Mouse (Mus musculus) regulatory T cell (primary cell): ENCODE measurements at regions not wholly inside any gene's neighbourhood (a gene's known extent, or its start where the extent isn't known, plus 50 kb on each side); places are given as distances from the start of the nearest gene placed in this dataset.

ENCODE experiments used
- in situ Hi-C: fragments of 300-600 bp; cut with MboI, MseI; formaldehyde crosslinking; loops from one replicate; pipeline ENCODE4 v1.15.1; 2025; ENCODE audit warnings: high pct_unique_total_duplicates

DNA sequence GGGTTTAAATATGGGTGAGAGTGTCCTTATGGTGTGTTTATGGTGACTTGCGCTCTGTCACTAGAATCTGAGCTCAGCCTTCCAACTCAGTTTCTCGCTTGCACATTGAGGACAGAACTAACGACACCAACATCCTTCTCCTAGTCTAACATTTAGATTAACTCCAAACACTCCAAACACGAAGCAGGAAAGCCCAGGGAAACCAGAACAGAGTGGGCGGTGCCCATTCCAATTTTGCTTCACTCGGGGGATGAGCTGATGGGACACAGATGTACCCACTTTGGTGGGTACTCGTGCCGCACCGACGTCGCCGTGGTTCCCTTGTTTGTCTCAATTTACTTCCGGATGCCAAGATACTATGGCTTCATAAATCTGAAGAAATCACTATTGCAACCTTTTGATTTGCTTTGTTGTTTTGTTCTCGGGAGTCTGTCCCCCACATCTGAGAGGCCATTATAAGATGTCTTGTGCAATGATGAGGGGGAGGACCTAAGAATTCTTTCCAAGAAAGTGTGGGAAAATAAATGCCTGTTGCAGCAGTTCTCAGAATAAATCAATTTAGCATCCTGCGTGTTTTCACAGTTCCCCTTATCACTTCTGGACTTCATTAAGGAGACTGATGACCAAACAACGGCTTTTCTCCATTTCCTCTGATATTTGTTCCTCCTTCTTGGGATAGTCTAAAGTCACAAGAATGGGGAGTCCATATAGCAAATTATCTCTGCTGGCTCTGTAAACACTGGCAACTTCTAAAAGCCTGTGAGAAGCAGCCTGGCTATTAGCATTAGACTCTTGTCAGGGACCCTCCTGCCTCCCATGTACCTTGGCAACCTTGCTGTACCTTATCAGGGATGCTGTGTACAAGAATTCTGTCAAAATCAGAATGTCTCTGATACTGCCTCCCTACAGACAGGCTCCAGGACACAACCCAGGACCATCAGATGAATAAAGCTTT is 96.2 kb upstream of the Klf9 start:
- in situ Hi-C loops = no loop called here

DNA sequence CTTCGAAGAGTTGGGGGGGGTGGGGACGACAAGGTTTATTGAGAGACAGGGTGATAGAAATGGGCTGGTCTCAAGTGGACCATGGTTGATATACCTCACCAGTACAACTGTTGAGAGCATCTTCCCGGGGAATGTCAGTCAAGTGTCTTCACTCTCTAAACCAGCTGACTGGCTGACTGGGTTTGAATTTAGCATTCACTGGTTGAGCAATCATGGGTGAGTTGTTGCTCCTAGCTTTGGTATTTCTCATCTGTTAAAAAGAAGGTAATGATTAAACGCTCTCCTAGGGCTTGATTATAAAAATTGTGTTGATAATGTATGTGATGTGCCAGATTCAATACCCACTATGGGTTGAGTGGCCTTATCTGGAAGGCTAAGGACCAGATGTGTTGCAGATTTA is 89.6 kb upstream of the Klf9 start:
- in situ Hi-C loops = no loop called here

DNA sequence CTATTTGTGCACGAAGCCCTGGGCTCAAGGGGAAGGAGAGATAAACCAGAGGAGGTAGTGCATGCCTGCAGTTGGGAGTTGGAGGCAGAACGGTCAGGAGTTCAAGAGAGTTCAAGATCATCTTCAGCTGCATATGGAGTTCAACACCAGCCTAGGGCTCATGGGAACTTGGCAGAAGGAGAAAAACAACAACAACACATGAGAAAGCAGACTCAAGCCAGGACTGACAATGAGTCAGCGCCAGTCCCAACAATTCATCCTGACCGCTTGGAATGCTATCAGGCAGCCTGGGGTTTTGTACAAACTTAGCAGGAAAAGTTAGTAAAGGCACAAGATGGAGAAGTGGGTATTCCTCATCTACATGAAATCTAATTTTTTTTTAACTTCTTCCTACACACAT is 86.6 kb upstream of the Klf9 start:
- in situ Hi-C loops = no loop called here

DNA sequence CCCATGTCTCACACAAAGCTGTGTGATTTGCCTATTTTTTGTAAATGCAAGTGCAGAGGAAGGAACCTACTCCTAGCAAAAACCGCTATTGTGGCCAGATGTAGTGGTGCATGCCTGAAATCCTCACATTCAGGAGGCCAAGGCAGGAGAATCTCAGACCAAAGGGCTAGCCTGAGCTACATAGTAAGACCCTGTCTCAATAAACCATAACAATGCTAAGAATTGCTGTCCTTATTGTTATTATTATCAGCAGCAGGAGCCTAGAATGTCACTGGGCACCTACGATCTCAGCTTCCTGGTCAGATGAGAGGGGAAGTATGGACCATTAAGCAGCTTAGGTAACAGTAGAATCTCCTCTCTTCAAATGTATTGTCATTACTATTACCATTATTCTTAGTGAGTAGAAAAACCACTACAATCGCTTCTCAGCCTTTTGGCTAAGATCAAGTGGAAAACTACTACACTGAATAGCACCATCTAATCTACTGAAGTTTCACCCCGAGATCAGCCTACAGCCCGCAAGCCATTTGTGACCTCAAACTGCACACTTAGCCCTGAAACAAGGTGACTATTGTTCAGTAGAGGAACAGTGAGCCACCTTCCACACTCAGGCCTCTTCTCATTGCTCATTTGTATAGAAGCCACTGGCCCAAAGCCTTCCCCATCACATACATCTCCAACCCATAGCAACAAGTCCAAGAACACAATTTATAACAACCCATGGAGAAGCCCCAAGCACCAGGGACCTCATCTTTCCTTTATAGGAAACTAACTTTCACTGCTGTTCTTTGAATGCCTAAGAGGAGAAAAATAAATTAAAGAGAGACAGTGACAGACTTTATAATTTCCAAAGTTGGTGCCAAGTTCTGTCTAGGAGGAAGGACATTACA is 84.9 kb upstream of the Klf9 start:
- in situ Hi-C loops = no loop called here

- in situ Hi-C loops = no loop called here
Observed at GRCm38 (mm10) chr19:23056851-23057707, 83.9 kb upstream of the Klf9 start.

- in situ Hi-C loops = no loop called here
Observed at GRCm38 (mm10) chr19:23057739-23058501, 83.1 kb upstream of the Klf9 start.

DNA sequence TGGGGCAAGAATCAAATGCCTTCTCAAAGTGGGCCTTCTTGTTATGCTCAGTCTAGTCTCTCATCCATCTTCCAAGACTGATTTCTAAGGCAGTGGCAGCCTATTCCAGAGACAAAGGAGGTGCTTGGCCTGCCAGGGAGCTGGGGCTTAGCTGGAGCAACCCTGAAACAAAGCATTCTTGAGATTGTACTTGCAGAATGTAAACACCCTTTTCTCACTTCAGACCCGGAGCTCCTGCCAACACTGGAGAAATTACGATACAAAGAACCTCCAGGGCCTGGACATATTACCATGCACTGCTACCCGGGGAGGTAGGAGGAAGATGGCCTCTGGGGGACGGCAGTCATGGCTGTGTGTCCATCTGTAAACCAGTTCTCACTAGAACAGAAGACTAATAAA is 82.5 kb upstream of the Klf9 start:
- in situ Hi-C loops = no loop called here

- in situ Hi-C loops = no loop called here
Observed at GRCm38 (mm10) chr19:23061081-23061640, 79.9 kb upstream of the Klf9 start.

DNA sequence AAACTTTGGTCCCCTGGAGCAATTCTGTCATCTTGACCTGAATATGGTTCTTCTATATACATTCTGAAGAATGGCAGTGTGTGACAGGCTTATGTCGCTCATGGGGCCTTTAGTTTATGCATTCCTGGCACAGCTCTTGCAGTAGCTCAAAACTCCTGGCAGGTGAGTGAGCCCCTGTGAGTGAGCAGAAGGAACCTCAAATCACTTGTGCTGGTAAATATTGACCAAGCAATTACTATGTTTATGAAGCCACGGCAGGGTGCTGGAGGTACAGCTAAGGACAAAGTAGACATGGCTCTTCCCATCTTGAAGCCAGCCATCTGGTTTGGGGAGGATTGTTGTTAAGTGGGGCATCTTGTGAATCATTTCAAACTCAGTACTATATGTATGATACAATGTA is 79.1 kb upstream of the Klf9 start:
- in situ Hi-C loops = no loop called here

DNA sequence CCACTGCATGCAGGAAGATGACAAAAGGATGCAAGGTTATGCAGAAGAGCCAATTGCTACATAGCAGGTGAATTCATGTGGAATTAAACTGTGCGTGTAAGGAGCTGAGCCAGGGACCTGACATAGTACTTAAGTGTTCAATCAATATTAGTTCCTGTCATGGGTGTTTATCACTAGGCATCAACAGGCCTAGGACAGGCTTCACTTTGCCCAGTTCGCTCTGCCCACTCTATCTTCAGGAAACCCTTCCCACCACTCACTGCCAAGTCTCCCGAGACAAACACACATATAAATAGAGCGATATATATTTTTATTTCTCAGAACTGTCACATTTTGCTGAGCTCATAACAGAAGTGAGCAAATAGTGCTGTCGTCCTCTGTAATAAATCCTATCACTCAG is 78.2 kb upstream of the Klf9 start:
- in situ Hi-C loops = no loop called here

DNA sequence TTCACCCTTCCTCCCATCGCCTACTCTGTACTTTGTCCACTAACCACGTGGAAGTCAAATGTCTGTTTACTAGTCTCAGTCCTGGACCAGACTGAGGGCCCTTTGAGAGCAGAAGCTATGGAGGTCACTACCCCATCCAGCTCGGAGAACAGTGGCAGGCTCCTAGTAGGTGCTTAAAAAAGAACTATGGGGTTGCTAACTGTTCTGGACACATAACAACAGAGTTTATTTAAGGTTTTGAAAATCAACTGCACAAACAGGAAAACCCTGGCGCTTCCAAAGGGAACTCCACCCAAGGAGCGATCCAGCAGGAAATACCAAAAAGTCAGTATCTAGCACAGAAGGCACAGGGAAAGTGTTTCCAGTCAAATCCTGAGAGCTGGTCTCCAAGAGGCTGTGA is 75.5 kb upstream of the Klf9 start:
- in situ Hi-C loops = no loop called here

DNA sequence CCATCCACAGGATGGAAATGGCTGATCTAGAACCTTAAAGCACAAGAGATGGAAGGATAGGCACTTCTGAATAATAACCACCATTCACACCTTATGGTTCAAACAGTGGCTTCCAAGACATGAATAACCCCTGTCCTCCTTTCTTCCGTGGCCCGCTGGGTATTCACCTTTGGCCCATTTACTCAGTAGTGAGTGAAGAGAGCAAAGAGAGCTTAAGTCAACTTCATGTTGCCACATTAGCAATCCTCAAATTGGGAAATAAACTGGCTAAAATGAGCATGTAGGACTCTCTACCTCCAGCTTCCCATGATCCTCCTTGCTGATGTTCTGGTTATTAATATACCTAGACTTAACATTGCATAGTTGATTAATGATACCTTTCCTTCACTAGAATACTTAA is 74.3 kb upstream of the Klf9 start:
- in situ Hi-C loops = no loop called here

- in situ Hi-C loops = no loop called here
Observed at GRCm38 (mm10) chr19:23068600-23068999, 72.4 kb upstream of the Klf9 start.

GRCm38 (mm10) chr19:23069656-23070055 is 71.4 kb upstream of the Klf9 start:
- in situ Hi-C loops = loop anchor here (5.0 kb wide), 1 partner anchor 47 kb away; no protein-coding TSS in a partner anchor

DNA sequence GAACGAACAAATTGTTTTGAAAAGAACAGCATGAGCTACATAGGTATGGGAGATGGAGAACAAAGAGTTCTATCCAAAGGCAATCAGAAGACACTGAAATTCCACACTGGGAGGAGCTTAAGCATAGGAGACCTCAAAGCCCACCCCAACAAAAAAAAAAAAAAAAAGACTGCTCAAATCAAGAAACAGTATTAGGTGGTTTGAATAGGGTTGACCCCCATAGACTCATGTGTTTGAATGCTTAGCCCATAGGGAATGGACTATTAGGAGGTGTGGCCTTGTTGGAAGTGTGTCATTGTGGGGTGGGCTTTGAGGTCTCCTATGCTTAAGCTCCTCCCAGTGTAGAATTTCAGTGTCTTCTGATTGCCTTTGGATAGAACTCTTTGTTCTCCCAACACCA is 70.0 kb upstream of the Klf9 start:
- in situ Hi-C loops = loop anchor here (5.0 kb wide), 1 partner anchor 49 kb away; no protein-coding TSS in a partner anchor

- in situ Hi-C loops = loop anchor here (5.0 kb wide), 1 partner anchor 53 kb away; no protein-coding TSS in a partner anchor
Observed at GRCm38 (mm10) chr19:23074602-23075570, 66.1 kb upstream of the Klf9 start.

DNA sequence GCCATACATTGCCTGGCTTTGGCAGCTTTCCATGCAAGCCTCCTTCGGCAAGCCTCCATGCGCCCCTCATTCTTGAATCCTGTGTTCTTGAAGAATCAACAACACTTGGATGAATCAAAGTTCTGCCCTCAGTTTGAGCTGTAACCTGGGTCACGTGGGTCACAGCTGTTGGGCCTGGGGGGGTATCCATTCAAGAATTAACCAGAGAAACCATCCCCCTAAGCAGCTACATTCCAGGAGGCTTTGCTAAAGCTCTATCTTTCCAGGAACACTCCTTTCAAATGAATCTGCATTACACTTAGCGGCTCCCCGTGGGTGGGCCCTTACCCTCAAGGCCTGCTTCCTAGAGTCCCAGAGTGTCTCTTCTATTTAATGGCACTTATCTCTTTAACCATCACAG is 65.2 kb upstream of the Klf9 start:
- in situ Hi-C loops = no loop called here

- in situ Hi-C loops = no loop called here
Observed at GRCm38 (mm10) chr19:23085173-23085660, 55.8 kb upstream of the Klf9 start.

GRCm38 (mm10) chr19:23087575-23087974 is 53.5 kb upstream of the Klf9 start:
- in situ Hi-C loops = no loop called here
